Mouse (Mus musculus) G1E (cell line): ENCODE results near the gene Atp6v0a1. TPM values are rescaled to one million over a fixed set of nuclear protein-coding genes. Genes with fewer than 3 reads are reported as not detected.
A peak's percentile ranks its signal among the peaks of the same experiment; 100 is the strongest.

Experiments
- ATAC-seq: 2 replicates; pipeline ENCODE4 v1.8.0; 2016; ENCODE audit warnings: mild to moderate bottlenecking; ENCODE audit not compliant: insufficient number of reproducible peaks, poor library complexity, low FRiP score, severe bottlenecking; ENCODE audit errors: extremely low read depth
- DNase-seq: peaks from one replicate; pipeline ENCODE4 v3.0.0; 2012; ENCODE audit warnings: low spot score
- H3K27me3 ChIP-seq: 2 replicates; pipeline ENCODE4 v1.6.1; 2012; ENCODE audit warnings: mild to moderate bottlenecking, low read length, inconsistent platforms; ENCODE audit not compliant: insufficient read depth
- H3K36me3 ChIP-seq: replicated peaks from 2 replicates; pipeline ENCODE3; 2012; ENCODE audit warnings: mild to moderate bottlenecking, inconsistent platforms
- H3K4me1 ChIP-seq: 2 replicates; pipeline ENCODE4 v1.6.1; 2012; ENCODE audit warnings: low read depth, low read length, inconsistent platforms, mixed read lengths; ENCODE audit not compliant: insufficient read depth
- H3K4me3 ChIP-seq: 2 replicates; pipeline ENCODE4 v1.5.1; 2012; ENCODE audit warnings: low read depth, mild to moderate bottlenecking, inconsistent platforms, low read length, moderate library complexity, mixed read lengths
- H3K9me3 ChIP-seq: replicated peaks from 2 replicates; pipeline ENCODE4 v1.6.1; 2012; ENCODE audit warnings: inconsistent platforms
- CTCF ChIP-seq: IDR thresholded peaks from 2 replicates; pipeline ENCODE4 v1.5.1; 2012; ENCODE audit warnings: low read depth, low read length, inconsistent platforms, mixed read lengths
- GATA1 ChIP-seq: IDR thresholded peaks from 2 replicates; pipeline ENCODE4 v1.6.1; 2012; ENCODE audit warnings: borderline replicate concordance, low read length, inconsistent platforms, mixed read lengths
- GATA2 ChIP-seq: IDR thresholded peaks from 2 replicates; pipeline ENCODE4 v1.6.1; 2012; ENCODE audit warnings: low read depth, low read length, inconsistent platforms, borderline replicate concordance
- POLR2AphosphoS5 ChIP-seq: IDR thresholded peaks from 2 replicates; pipeline ENCODE4 v1.6.1; 2012; ENCODE audit warnings: low read depth, low read length, inconsistent platforms; ENCODE audit not compliant: insufficient replicate concordance
- TAL1 ChIP-seq: conservative IDR thresholded peaks from 2 replicates; pipeline ENCODE4 v1.6.1; 2012; ENCODE audit warnings: low read depth, low read length, inconsistent platforms, mixed read lengths
- polyA plus RNA-seq: library from polyadenylated mRNA; stranded (reverse); fragments of >175 nt; gene quantifications from 2 replicates; pipeline ENCODE4 v1.2.3, GENCODE M21; 2012
- total RNA-seq, 2 experiments: library from RNA; stranded (forward) in 1 of 2; stranded (reverse) in 1 of 2; fragments of 200-1000 nt in 1 of 2; fragments of >200 nt in 1 of 2; fragmentation: Nextera tagmentation in 1 of 2; gene quantifications; 2 replicates each; pipeline ENCODE4 v1.2.3; 2014 to 2017

Gene Atp6v0a1
- total and polyA plus RNA-seq, 3 experiments: 26.3 to 180 (median 77.6) TPM

DNA sequence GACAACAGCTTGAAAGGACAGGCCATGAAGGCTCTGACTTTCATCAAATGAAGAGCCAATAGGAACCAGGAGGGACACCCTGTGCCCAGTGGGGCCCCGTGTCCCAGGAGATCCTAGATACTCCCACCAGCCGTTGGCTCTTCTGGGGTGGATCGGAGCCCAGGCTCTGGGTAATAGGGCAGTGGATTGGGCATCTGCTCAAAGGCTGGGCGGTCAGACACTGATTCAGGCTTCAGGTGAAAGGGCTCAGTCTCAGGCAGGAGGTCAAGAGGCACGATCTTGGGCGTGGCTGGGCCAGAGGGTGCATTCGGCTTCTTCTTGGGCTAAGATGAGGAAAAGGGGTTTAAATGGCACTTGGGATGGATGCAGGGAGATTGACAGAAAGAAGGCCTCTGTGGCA is 45.1 kb upstream of the Atp6v0a1 start:
- no peak for TF ChIP-seq POLR2AphosphoS5
- TF ChIP-seq GATA2: no peak

DNA sequence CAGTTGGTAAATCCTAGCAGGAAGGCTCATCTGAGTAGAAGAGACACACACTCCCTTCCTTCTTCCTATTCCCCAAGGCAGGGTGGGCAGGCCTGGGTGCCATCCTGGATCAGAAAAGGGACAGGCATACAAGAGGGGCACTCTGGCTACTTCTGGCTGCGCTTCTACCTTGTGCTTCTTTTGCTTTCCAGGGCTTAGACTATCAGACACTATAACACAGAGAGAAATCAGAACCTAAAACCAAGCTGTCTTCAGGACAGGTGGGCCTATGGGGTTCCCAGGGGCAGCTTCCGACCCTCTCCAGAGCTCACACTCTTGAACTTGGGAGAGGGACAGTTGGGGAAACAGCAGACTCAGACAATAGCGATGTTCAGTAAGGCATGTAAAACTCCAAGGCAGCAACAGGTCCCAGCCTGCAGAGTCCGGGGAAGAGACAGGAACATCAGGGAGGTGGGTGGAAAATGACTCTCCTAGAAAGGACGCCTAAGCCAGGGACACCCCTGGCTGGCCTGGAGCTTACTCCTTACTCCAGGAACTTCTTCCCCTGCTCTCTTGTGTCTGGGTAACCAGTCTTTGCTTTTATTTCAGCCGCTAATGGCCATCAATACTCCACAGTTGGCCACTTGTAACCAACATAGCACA is 44.2 kb upstream of the Atp6v0a1 start:
- Histone ChIP-seq H3K36me3 (peaks cover 3% of the 10 kb centered on the region), H3K4me1 (peaks cover 70% of the 10 kb centered on the region)
- no peak for ATAC-seq

More for the DNA sequence above, 45.1 kb upstream of the Atp6v0a1 start:
- no peak for ATAC-seq
- Histone ChIP-seq H3K4me1 (peaks cover 69% of the 10 kb centered on the region), H3K27me3 (peaks cover 31% of the 10 kb centered on the region), H3K4me3 (no peak overlapping the region), H3K36me3 (peaks cover 5% of the 10 kb centered on the region), H3K9me3 (no peaks in the 10 kb centered on the region)
- no peak for DNase-seq

GRCm38 (mm10) chr11:100965760-100966159 is 43.5 kb upstream of the Atp6v0a1 start:
- H3K27me3 ChIP-seq: peaks cover 47% of the 10 kb centered on the region
- DNase-seq (no peak), ATAC-seq (no peak)
- H3K4me3 ChIP-seq: no peak overlapping the region
- no peak for TF ChIP-seq TAL1
- TF ChIP-seq CTCF: no peak
- TF ChIP-seq GATA2: no peak
- TF ChIP-seq GATA1: no peak
- TF ChIP-seq POLR2AphosphoS5: no peak
- peaks cover 3% of the 10 kb centered on the region for H3K36me3 ChIP-seq
- no peaks in the 10 kb centered on the region for H3K9me3 ChIP-seq
- H3K4me1 ChIP-seq: peaks cover 70% of the 10 kb centered on the region

More for the DNA sequence above, 44.2 kb upstream of the Atp6v0a1 start:
- DNase-seq: no peak
- Histone ChIP-seq H3K27me3 (peaks cover 39% of the 10 kb centered on the region), H3K4me3 (no peak overlapping the region), H3K9me3 (no peaks in the 10 kb centered on the region)
- TF ChIP-seq CTCF: no peak
- no peak for TF ChIP-seq GATA2
- TF ChIP-seq POLR2AphosphoS5: no peak
- no peak for TF ChIP-seq GATA1
- TF ChIP-seq TAL1: no peak

GRCm38 (mm10) chr11:100967376-100967775 is 41.9 kb upstream of the Atp6v0a1 start:
- no peak for DNase-seq

GRCm38 (mm10) chr11:100967881-100968420 is 41.3 kb upstream of the Atp6v0a1 start:
- no peak for DNase-seq
- TF ChIP-seq POLR2AphosphoS5: no peak
- no peak for TF ChIP-seq GATA2
- no peak for TF ChIP-seq CTCF
- no peak for TF ChIP-seq TAL1
- TF ChIP-seq GATA1: no peak
- H3K36me3 ChIP-seq: peaks cover 3% of the 10 kb centered on the region
- peaks cover 58% of the 10 kb centered on the region for H3K4me1 ChIP-seq
- ATAC-seq: no peak
- H3K9me3 ChIP-seq: no peaks in the 10 kb centered on the region
- H3K4me3 ChIP-seq: no peak overlapping the region
- H3K27me3 ChIP-seq: peaks cover 63% of the 10 kb centered on the region

More at GRCm38 (mm10) chr11:100967376-100967775, 41.9 kb upstream of the Atp6v0a1 start:
- peaks cover 64% of the 10 kb centered on the region for H3K4me1 ChIP-seq
- TF ChIP-seq GATA2 (no peak), GATA1 (no peak), CTCF (no peak), TAL1 (no peak), POLR2AphosphoS5 (no peak)
- ATAC-seq: no peak
- H3K27me3 ChIP-seq: peaks cover 59% of the 10 kb centered on the region
- no peak overlapping the region for H3K4me3 ChIP-seq
- no peaks in the 10 kb centered on the region for H3K9me3 ChIP-seq
- H3K36me3 ChIP-seq: peaks cover 3% of the 10 kb centered on the region

- H3K27me3 ChIP-seq: peaks cover 66% of the 10 kb centered on the region
- no peaks in the 10 kb centered on the region for H3K9me3 ChIP-seq
- H3K4me1 ChIP-seq: peaks cover 52% of the 10 kb centered on the region
- TF ChIP-seq GATA1: no peak
- no peak for TF ChIP-seq TAL1
- TF ChIP-seq CTCF: no peak
- no peak for TF ChIP-seq POLR2AphosphoS5
- no peak for TF ChIP-seq GATA2
- 0 out of 2 replicates have a peak overlapping the region, but pooled peaks have one; percentile 76 for H3K4me3 ChIP-seq
- ATAC-seq: no peak
- peaks cover 3% of the 10 kb centered on the region for H3K36me3 ChIP-seq
- no peak for DNase-seq
These were observed 40.8 kb upstream of the Atp6v0a1 start for GRCm38 (mm10) chr11:100968501-100968900.
